Mouse (Mus musculus): ENCODE measurements around the gene Castor1. TPM values are rescaled to one million over a fixed set of nuclear protein-coding genes. Genes with fewer than 3 reads are reported as not detected.

Gene Castor1
- total and polyA plus RNA-seq, 2 experiments from 2014 or later = 4.9 to 6.9 TPM

- Histone ChIP-seq H3K4me1 (ENCODE audit: insufficient read depth) (no peaks in the 10 kb centered on the region; the same call in 1 of the 2 replicates), H3K9me3 (ENCODE audit: low read length) (0 out of 2 replicates have a peak, but pooled peaks cover 6% of the 10 kb centered on the region), H3K4me3 (ENCODE audit: low read depth, low read length) (no peak overlapping the region), H3K36me3 (ENCODE audit: insufficient read depth) (peaks cover 37% of the 10 kb centered on the region), H3K27ac (ENCODE audit: low read depth, low read length) (no peak overlapping the region), H3K27me3 (ENCODE audit: insufficient read depth, low read length) (no peaks in the 10 kb centered on the region; the same call in 1 of the 2 replicates), H3K4me2 (ENCODE audit: low read depth) (no peak overlapping the region), H3K9ac (no peak overlapping the region)
- no peak for TF ChIP-seq CTCF (IDR thresholded peaks at IDR 0.05; ENCODE audit: low read depth)
- WGBS = 80% methylated on average over 9 of the region's 9 CpGs
- no peak for DNase-seq
- no peak for ATAC-seq
Observed at GRCm38 (mm10) chr11:4216248-4217000, 1.6 kb upstream of the Castor1 start.

DNA sequence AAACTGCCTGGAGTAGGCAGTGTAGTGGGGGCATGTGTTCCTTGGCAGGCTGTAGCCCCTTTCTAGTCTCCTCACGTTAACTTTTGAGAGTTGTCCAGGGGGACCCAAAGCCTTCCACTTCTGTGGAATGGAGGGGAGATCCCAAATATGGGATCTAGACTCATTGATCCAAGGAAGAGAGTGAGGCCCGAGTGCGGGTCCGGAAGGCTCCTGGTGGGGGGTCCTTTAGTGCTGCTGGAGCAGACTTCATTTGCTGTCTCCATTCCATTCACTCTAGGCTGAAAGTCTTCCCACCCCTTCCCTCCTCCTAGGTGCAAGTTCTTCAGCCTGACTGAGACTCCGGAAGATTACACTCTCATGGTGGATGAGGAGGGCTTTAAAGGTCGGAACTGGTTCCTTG is 612 bp downstream of the Castor1 start:
- 0 out of 2 replicates have a peak, but pooled peaks cover 6% of the 10 kb centered on the region for H3K9me3 ChIP-seq (ENCODE audit: low read length)
- no peak for DNase-seq
- H3K36me3 ChIP-seq (ENCODE audit: insufficient read depth) = peaks cover 19% of the 10 kb centered on the region
- ATAC-seq = no peak
- peak overlapping the region; percentile 37 for H3K4me3 ChIP-seq (ENCODE audit: low read depth, low read length)
- no peak for TF ChIP-seq CTCF (IDR thresholded peaks at IDR 0.05; ENCODE audit: low read depth)
- H3K9ac ChIP-seq = peak overlapping the region; percentile 14; the same call in 1 of the 2 replicates
- H3K4me1 ChIP-seq (ENCODE audit: insufficient read depth) = no peaks in the 10 kb centered on the region; the same call in 1 of the 2 replicates
- H3K4me2 ChIP-seq (ENCODE audit: low read depth) = peak overlapping the region; percentile 63
- no peak overlapping the region for H3K27ac ChIP-seq (ENCODE audit: low read depth, low read length)
- 5% methylated on average over 6 of the region's 6 CpGs for WGBS
- no peaks in the 10 kb centered on the region; the same call in 1 of the 2 replicates for H3K27me3 ChIP-seq (ENCODE audit: insufficient read depth, low read length)

DNA sequence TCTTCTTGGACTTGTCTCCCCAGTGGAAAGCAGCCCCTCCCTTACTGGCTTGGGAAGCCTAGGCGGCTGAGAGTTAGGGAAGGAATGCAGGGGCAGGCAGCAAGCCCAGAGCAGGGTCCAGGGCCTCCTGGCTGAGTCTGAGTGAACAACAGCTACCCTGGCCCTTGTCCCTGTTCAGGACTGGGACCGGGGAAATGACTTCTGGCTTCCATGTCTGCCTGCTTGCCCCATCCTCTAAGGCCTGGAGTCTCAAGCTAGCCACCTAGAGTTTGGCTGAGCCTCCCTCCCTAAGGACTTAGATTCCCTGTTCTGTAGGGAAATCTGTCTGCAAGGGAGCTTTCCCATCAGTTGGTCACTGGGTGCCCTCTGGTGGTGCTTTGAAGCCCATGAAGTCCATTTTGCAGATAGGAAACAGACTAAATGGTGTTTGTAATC is 1.3 kb downstream of the Castor1 start:
- Histone ChIP-seq H3K27me3 (ENCODE audit: insufficient read depth, low read length) (no peaks in the 10 kb centered on the region; the same call in 1 of the 2 replicates), H3K4me2 (ENCODE audit: low read depth) (no peak overlapping the region), H3K9ac (no peak overlapping the region), H3K36me3 (ENCODE audit: insufficient read depth) (peaks cover 14% of the 10 kb centered on the region), H3K4me1 (ENCODE audit: insufficient read depth) (no peaks in the 10 kb centered on the region; the same call in 1 of the 2 replicates), H3K27ac (ENCODE audit: low read depth, low read length) (no peak overlapping the region), H3K4me3 (ENCODE audit: low read depth, low read length) (no peak overlapping the region), H3K9me3 (ENCODE audit: low read length) (0 out of 2 replicates have a peak, but pooled peaks cover 6% of the 10 kb centered on the region)
- WGBS = 11% methylated on average over 2 of the region's 2 CpGs
- peak; percentile 80 for TF ChIP-seq CTCF (IDR thresholded peaks at IDR 0.05; ENCODE audit: low read depth)
- DNase-seq = peak; percentile 69
- peak; percentile 40 for ATAC-seq

GRCm38 (mm10) chr11:4219908-4220307 is 1.9 kb downstream of the Castor1 start:
- no peak for TF ChIP-seq CTCF (IDR thresholded peaks at IDR 0.05; ENCODE audit: low read depth)
- DNase-seq (no peak), ATAC-seq (no peak)
- Histone ChIP-seq H3K9ac (no peak overlapping the region), H3K4me1 (ENCODE audit: insufficient read depth) (no peaks in the 10 kb centered on the region; the same call in 1 of the 2 replicates), H3K9me3 (ENCODE audit: low read length) (0 out of 2 replicates have a peak, but pooled peaks cover 6% of the 10 kb centered on the region), H3K4me2 (ENCODE audit: low read depth) (no peak overlapping the region), H3K27me3 (ENCODE audit: insufficient read depth, low read length) (no peaks in the 10 kb centered on the region; the same call in 1 of the 2 replicates), H3K36me3 (ENCODE audit: insufficient read depth) (peaks cover 8% of the 10 kb centered on the region), H3K4me3 (ENCODE audit: low read depth, low read length) (no peak overlapping the region), H3K27ac (ENCODE audit: low read depth, low read length) (no peak overlapping the region)
- WGBS = 65% methylated on average over 9 of the region's 9 CpGs

GRCm38 (mm10) chr11:4220443-4221400 is 2.7 kb downstream of the Castor1 start:
- no peak overlapping the region for H3K9ac ChIP-seq
- peak; percentile 75 for TF ChIP-seq CTCF (IDR thresholded peaks at IDR 0.05; ENCODE audit: low read depth)
- no peak for ATAC-seq
- no peaks in the 10 kb centered on the region; the same call in 1 of the 2 replicates for H3K27me3 ChIP-seq (ENCODE audit: insufficient read depth, low read length)
- no peak overlapping the region for H3K4me2 ChIP-seq (ENCODE audit: low read depth)
- DNase-seq = peak; percentile 41
- 0 out of 2 replicates have a peak, but pooled peaks cover 6% of the 10 kb centered on the region for H3K9me3 ChIP-seq (ENCODE audit: low read length)
- no peaks in the 10 kb centered on the region; the same call in 1 of the 2 replicates for H3K4me1 ChIP-seq (ENCODE audit: insufficient read depth)
- H3K4me3 ChIP-seq (ENCODE audit: low read depth, low read length) = no peak overlapping the region
- 0 out of 2 replicates have a peak, but pooled peaks cover under 1% of the 10 kb centered on the region for H3K36me3 ChIP-seq (ENCODE audit: insufficient read depth)
- 51% methylated on average over 28 of the region's 28 CpGs for WGBS
- no peak overlapping the region for H3K27ac ChIP-seq (ENCODE audit: low read depth, low read length)
